Mouse (Mus musculus) spleen, adult 2 months (tissue): ENCODE measurements around the gene Nsun2.

Experiments used
- CTCF ChIP-seq: fragments of 200-500 bp; IDR thresholded peaks from 2 replicates; pipeline ENCODE4 v1.5.1; 2011; ENCODE audit warnings: mild to moderate bottlenecking, inconsistent platforms; ENCODE audit not compliant: insufficient read depth, insufficient read length, insufficient replicate concordance; ENCODE audit errors: extremely low read depth
- POLR2A ChIP-seq: fragments of 200-500 bp; IDR thresholded peaks from 2 replicates; pipeline ENCODE4 v1.6.1; 2011; ENCODE audit warnings: low read depth, low read length, inconsistent platforms

DNA sequence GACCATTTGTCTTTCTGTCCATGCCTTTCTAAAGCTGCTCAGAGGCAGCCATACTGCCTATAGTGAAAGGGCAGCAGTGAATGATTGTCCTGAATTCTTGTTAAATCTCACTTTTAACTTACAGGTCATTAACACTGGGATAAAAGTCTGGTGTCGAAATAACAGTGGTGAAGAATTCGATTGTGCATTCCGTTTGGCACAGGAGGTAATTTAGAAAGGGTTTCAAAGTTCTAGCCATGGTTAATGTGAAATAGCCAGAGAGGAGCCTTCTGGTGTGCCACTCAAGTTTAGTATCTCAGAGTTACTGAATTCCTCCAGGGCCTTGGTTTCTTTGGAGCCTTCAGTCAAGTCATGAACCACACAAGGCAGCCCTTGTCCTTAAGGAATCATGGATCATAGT, 97.6 kb downstream of the Nsun2 start:
- no peak for TF ChIP-seq POLR2A
- no peak for TF ChIP-seq CTCF
